Mouse (Mus musculus) cerebral cortex, adult 2 months (tissue): ENCODE measurements around the gene Tor4a.

Experiments
- WGBS: fragments of 180-500 bp; shearing (Covaris S2); methylation state at CpG from one replicate; pipeline ENCODE4 v1.1.7; 2018; 5-methylcytosine and 5-hydroxymethylcytosine counted together

Tor4a gene

DNA sequence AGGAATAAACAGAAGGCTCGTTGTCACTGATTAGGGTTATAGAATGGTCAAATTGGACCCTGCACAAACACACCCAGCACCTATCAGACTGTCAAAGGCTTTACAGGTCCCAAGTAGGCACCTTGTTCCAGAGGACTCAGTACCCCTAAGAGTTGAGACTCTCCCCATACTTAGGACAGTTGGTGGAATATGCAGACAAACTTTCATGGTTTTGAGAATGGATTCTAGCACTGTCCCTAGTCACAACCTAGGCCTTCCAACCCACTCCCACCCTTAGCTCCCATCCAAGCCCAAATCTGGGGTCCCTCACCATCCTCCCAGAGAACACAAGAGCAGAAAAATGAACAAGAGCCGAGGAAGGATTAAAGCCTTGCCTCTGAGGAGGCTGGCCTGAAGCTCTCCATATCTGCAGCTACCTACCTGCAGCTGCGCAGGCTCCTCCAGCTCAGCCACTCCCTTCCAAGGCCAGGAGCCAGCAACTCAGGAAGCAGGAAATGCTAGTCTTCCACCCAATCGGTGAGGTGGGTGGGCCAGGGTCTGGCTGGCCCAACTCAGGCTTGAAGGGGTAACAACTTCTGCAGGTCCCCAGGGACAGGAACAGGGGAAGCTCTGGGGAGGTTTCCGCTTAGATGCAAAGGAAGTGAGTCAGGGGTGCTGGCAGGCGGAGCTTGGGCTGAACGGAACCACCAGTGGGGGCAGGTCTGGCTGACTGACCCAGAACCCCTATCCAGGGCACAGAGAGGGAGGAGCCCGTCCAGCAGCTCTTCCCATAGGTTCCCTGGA is at the start of gene Tor4a:
Gene Tor4a (minus strand): TSS at position 715 of the 783 bp plus-strand sequence.
- 49% methylated on average over 8 of the region's 8 CpGs for WGBS

DNA sequence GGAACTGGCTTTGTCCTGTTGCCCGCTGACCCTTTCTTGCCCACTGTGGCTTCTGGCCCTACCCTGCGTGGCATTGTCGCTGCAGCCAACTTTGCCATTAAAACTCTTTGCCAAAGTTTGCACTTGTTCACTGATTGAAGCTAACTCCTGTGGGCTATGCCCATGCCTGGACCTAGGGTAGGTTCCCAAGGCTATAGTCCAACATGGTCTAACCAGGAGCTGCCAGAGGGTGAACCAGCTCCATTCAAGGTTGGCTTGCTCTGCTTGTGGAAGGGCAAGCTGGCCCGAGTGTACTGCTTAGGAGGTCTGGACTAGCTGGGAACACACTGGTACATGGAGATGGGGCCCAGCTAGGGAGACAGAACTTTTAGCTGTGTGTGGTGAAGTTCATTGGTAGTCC is 47.5 kb upstream of the Tor4a start:
- 86% methylated on average over 4 of the region's 4 CpGs for whole genome bisulfite sequencing

- 64% methylated on average over 8 of the region's 8 CpGs for WGBS
Observed at GRCm38 (mm10) chr2:25243342-25243741, 46.7 kb upstream of the Tor4a start.

DNA sequence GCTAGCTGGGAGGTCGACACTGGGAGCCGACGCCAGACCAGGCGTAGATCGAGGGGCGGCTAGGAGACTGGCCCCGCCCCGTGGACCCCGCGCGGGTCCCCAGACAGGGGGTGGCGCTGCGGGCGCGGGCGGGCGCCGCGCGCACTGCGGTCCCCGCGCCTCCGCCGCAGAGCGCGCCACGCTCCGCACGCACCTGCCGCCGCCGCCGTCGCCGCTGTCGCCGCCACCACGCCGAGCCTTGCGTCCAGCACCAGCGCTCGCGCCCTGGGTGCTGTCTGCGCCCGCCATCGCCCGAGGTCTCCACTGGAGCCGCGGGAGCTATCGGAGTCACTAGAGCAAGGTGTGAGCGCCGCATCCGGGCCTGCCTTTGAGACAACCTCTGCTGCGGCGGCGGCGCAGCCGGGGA is 45.4 kb upstream of the Tor4a start, which contains the start of the genes Rnf208 and Cysrt1:
Gene Rnf208 (plus strand): TSS at position 155 of the 406 bp plus-strand sequence.
Gene Cysrt1 (minus strand): TSS at position 352 of the 406 bp plus-strand sequence.
- WGBS = under 1% methylated on average over 48 of the region's 59 CpGs

DNA sequence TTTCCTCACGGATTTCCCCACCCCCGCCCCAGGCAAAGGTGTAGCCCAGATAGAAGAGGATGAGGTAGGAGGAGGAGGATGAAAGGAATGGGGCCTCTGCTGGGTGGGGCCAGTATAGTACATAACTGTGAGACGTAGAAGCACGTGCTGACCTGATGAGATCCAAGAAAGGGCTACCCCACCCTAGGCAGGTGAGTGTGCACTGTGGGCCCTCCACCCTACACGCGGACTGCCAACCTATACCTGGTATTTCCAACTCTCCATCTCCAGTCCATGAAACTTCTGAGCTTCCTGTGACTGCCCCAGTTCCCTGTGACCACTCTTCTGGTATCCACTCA is 44.7 kb upstream of the Tor4a start:
- WGBS = 20% methylated on average over 6 of the region's 6 CpGs

DNA sequence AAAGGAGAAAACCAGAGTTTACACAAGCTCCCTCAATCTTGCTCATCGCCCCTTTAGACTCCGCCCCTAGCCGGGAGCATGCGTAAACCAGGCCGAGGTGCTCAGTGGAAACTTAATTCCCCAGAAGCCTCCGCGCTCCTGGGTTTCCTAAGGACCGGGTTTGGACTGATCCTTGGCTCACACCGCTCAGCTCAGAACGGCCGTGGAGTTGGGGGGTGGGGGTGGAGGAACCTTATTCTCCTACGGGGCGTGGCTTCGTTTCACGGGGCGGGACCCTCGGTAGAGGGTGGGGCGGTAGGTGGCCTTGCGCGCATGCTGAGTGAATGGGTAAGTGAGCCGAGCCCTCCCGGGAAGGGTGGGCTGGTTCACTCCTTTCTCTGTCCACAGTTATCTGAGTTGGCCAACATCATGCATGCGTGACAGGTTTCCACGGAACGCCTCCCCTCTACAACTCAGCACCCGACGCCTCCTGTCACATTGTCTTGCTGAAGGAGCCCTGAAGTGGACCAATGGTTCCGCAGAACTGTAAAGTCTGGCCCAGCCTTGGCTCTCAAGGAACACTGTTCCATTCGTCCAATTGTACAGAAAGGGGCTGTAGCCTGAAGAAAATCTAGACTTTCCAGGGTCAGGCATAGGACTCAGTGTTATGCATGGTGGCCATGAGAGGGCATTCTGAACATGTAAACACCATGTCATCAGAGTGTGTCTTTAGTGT is 44.2 kb upstream of the Tor4a start:
- 1% methylated on average over 29 of the region's 29 CpGs for WGBS

GRCm38 (mm10) chr2:25240310-25240709 is 43.6 kb upstream of the Tor4a start:
- 58% methylated on average over 8 of the region's 8 CpGs for WGBS

GRCm38 (mm10) chr2:25239766-25240165 is 43.1 kb upstream of the Tor4a start:
- WGBS = 88% methylated on average over 3 of the region's 3 CpGs

- 75% methylated on average over 4 of the region's 4 CpGs for WGBS
Observed at GRCm38 (mm10) chr2:25237522-25237921, 40.8 kb upstream of the Tor4a start.

DNA sequence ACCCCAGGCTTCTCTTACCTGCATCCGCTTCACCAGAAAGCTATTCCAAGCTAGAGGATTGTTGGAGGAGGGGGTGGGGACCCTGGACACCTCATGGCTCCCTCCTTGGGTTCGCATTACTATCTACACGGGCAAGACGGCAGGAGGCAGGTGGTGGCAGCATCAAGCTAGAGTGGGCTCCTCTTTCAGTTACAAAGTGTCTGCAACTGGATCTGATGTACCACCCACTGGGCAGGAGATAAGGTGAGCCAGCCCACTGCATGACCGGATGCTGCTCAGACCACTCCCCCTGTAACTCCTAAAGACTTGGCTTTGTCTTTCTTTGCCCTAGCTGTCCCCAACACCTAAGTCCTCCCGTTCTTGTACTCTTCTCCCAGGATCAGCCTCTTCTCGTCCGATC is 39.9 kb upstream of the Tor4a start, which contains the start of gene Rnf224:
Gene Rnf224 (minus strand): TSS at position 174 of the 400 bp plus-strand sequence.
- 49% methylated on average over 8 of the region's 8 CpGs for WGBS

DNA sequence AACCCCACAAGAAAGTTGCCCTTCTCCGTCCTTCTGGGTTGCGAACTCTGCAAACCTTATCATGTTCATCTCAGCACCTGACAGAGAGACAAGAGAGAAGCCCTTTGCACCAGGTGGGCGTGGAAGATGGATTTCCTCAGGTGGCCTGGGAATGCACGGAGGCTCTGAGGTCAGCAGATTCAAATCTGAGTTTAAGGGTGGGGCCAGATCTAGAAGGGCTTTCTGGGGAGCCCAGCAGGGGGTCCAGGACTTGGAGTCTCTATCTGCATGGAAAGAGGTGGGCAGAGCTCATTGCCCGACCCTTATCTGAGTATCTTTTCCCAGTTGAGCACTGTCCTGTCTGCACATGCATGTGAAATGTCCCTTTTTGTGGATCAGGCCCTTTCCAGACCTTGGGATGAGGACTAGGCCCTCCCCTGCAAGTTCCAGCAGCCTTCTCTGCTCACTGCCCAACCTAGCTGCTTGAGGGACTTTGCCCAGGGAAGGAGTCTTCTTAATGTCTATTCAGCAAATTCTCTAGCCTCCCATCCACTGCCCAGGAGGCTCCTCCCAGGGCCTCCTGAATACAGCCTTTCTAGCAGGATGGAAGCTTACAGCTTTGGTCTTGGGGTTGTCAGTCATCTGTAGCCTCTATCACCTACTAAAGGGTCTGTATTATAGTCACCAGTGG is 38.0 kb upstream of the Tor4a start:
- 78% methylated on average over 5 of the region's 5 CpGs for WGBS

DNA sequence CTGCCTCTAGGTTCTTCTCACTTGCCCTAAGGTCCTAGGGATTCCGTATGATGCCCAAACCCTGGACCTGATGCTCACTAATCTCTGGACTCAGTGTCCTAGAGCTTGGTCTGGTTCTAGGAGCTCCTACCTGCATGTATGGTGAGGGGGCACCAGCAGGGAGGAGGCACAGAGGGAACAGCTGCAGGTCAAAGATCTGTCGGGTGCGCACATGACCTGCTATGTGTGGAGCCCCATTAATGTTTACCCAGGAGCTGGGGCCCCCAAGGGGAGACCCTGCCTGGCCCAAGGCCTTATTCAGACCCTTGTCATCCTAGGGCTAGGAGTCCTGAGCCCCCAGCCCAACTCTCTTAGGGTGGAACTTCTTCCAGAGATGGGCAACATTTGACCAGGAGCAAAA is 37.4 kb upstream of the Tor4a start, which contains the start of gene Slc34a3:
Gene Slc34a3 (minus strand): TSS at position 315 of the 400 bp plus-strand sequence.
- WGBS = 86% methylated on average over 3 of the region's 3 CpGs

- WGBS = 80% methylated on average over 4 of the region's 4 CpGs
Observed at GRCm38 (mm10) chr2:25233421-25233820, 36.7 kb upstream of the Tor4a start.

DNA sequence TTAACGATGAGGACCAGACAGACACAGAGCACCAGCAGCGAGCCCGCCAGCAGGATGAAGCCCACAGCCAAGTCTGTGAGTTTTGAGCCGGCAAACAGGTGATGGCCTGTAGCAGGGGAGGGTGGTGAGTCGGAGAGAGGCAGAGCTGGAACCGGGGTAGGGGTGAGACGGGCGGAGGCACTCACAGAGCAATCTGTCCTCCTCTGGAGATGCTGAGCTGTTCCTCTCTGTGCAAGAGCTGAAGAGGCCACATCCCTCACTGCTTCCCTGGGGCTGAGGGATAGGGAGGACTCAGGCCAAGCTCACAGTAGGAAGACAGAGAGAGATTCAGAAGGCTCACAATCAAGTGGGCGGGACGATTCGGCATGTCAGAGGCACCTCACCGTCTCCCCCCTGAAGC is 34.4 kb upstream of the Tor4a start:
- WGBS = 64% methylated on average over 12 of the region's 12 CpGs

DNA sequence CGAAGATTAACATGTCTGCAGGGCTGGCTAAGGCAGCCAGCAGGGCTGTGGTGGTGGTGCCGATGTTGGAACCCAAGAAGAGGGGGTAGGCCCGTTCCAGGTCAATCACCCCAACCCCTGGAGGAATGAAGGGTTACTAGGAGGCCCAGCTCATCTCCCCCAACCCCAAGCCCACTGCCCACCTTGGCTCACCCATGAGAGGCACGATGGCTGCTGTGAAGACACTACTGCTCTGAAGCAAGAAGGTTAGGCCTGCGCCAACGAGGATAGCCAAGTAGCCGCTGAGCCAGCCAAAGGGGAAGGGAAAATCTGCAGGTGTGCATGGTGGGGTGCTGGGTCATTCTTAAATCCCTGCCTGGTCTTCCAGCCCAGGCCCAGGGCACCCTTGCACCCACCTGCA is 33.9 kb upstream of the Tor4a start:
- WGBS = 96% methylated on average over 7 of the region's 7 CpGs

GRCm38 (mm10) chr2:25229582-25229981 is 32.9 kb upstream of the Tor4a start:
- 84% methylated on average over 5 of the region's 5 CpGs for WGBS

GRCm38 (mm10) chr2:25228995-25229530 is 32.4 kb upstream of the Tor4a start:
- WGBS = 77% methylated on average over 6 of the region's 6 CpGs

GRCm38 (mm10) chr2:25228431-25228889 is 31.8 kb upstream of the Tor4a start:
- WGBS = 1% methylated on average over 7 of the region's 7 CpGs

DNA sequence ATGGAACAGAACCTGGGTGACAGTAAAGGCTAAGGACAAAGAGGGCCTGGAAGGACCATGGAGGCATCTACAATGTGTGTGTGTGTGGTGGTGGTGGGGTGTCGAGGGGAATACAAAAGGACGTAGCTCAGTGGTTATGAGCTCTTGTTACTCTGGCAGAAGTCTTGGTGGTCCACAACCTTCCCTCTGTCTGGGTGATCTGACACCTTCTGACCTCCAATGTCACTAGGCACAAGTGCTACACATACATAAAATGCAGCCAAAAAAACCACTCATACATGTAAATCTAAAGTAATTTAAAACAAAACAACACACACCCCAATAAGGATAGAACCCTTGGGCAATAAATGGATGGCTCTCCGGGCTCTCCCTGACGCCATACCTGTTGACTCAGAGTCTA is 30.7 kb upstream of the Tor4a start:
- WGBS = 81% methylated on average over 4 of the region's 4 CpGs

DNA sequence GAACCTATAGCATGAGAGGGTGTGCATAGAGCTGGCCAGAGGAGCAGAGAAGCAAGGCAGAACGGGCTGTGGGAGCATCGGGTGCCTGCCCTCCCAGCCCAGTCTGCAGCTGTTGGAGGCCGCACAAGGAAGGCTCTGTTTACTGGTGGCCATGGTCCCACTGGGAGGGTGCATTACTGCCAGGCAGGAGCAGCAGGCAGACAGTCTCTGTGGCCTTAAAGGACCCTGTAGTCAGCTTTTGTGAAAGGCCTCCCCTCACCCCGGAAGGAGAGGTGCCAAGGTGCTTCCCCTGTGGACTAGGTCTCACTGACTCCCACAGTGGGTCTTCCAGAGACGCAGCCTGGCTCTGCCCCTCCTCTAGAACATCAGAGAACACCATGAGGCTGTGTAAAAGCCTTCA is 30.2 kb upstream of the Tor4a start:
- WGBS = 61% methylated on average over 5 of the region's 5 CpGs

DNA sequence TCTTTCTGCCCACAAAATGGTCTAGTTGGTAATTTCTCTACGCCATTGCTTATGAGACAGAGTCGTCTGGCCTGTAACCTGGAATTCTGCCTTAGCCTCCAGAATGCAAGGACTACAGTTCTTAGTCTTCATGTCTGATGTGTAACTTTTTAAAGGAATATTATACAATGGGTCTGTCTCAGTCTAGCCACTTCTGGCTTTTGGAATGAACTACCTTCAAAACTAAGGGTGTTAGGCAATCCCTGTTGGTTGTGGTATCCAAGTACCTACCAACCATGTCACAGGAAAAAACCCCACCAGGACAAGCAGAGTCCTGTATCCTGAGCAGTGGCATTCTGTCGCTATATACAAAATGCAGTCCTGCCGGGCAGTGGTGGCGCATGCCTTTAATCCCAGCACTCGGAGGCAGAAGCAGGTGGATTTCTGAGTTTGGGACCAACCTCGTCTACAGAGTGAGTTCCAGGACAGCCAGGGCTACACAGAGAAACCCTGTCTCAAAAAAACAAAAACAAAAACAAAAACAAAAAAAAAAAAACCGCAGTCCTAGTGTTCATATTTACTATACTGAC is 29.2 kb upstream of the Tor4a start:
- 67% methylated on average over 8 of the region's 8 CpGs for WGBS
